Mouse (Mus musculus): Measurements from ENCODE around the gene Zmynd19. TPM values are rescaled to one million over a fixed set of nuclear protein-coding genes. Genes with fewer than 3 reads are reported as not detected.

Gene Zmynd19
- 19.8 and 24.0 TPM in 2 replicates for polyA plus RNA-seq (2016; fragmentation: Nextera tagmentation; extraction: Ambion mirVana)

DNA sequence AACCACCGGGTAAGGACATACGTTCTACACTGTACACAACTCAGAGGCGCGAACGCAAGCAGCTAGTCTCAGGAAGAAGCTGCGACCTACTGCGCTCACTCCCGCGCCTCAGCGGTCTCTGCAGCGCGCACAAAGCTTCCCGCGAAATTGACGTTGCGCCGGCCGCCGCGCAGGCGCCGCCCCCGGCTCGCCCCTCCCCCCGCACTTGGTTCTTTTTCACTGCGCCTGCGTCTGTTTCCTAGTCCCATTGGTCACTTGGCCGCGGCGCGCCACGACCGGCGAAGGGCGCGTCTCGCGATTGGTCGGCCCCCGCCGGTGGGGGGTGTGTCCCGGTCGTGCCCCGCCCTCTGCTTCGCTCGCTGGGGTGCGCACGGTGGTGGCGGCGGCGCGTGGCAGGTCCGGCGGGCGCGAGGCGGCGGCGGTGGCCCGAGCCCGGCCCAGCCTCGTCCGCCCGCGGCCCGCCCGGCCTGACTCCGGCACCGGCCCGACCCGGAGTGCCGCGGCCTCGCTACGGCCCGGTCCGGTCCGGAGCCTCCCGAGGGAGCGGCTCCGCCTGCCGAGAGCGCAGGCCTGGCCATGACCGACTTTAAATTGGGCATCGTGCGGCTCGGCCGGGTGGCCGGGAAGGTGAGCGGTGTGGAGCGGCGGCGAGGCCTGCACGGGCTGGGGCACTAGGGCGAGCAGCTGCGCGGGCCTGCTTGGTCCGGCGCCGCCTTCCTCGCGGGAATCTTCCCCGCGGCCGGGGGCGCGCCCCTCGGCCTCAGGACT is at the start of gene Zmynd19:
Zmynd19 (plus strand) TSS at position 372 of the 768 bp plus-strand sequence.
- H3K27me3 ChIP-seq (replicated peaks) = no peaks in the 10 kb centered on the region
- peak within 1 kb of the TSS; percentile 99 for H3K4me2 ChIP-seq
- peaks cover 49% of the 10 kb centered on the region for H3K4me1 ChIP-seq
- no peaks in the 10 kb centered on the region for H3K9me3 ChIP-seq (replicated peaks)
- peak; percentile 95 for ATAC-seq
- under 1% methylated on average over 104 of the region's 108 CpGs for WGBS (ENCODE audit: insufficient replicate concordance)
- H3K4me3 ChIP-seq = peak within 1 kb of the TSS; percentile 95
- H3K27ac ChIP-seq = peak within 1 kb of the TSS; percentile 85
- H3K9ac ChIP-seq = peak within 1 kb of the TSS; percentile 89
- peaks cover 33% of the 10 kb centered on the region for H3K36me3 ChIP-seq

DNA sequence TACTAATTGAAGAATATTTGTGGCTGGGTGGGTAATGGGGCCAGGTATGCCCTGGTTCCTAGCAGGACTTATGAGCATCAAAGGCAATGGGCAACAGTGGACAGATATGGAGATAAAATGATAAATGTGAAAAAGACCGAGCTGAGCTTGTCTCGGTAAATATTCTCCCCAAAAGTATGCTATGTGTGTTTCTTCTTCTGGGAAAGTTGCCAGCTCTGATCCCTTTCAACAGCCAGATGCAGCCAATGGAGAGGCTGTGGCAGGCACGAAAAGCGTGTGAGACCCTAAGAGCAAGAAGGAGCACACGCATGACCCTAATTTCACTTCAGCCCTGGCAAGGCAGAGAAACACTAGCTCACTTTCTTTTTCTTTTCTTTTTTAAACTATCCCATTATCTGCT is 48.5 kb upstream of the Zmynd19 start:
- Histone ChIP-seq H3K4me3 (no peak overlapping the region), H3K4me1 (peaks cover 41% of the 10 kb centered on the region), H3K36me3 (peaks cover 13% of the 10 kb centered on the region), H3K27me3 (replicated peaks) (no peaks in the 10 kb centered on the region), H3K9me3 (replicated peaks) (no peaks in the 10 kb centered on the region), H3K27ac (no peak overlapping the region), H3K4me2 (no peak overlapping the region), H3K9ac (no peak overlapping the region)
- no peak for ATAC-seq
- WGBS (ENCODE audit: insufficient replicate concordance) = 72% methylated on average over 5 of the region's 5 CpGs

DNA sequence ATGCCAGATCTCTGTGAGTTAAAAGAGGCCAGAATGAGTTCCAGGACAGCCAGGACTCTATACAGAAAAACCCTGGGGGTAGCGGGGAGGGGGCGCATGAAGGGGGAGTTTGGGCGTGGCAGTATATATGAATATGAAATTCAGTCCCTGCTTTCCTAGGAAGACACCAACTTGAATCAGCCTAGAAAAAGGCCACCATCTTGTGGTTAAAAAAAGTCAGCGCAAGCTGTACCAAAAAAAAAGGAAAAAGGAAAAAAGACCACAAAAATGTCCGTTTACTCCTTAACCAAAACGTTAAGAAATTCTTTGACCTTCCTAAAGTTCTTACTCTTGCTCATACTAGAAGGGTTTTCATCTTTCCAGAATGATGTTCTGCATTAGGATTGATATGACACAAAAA is 46.6 kb upstream of the Zmynd19 start:
- Histone ChIP-seq H3K4me2 (no peak overlapping the region), H3K36me3 (peaks cover 8% of the 10 kb centered on the region), H3K9ac (no peak overlapping the region), H3K27me3 (replicated peaks) (no peaks in the 10 kb centered on the region), H3K4me1 (peaks cover 51% of the 10 kb centered on the region), H3K4me3 (no peak overlapping the region), H3K9me3 (replicated peaks) (no peaks in the 10 kb centered on the region), H3K27ac (no peak overlapping the region)
- no peak for ATAC-seq
- 71% methylated on average over 6 of the region's 6 CpGs for WGBS (ENCODE audit: insufficient replicate concordance)

DNA sequence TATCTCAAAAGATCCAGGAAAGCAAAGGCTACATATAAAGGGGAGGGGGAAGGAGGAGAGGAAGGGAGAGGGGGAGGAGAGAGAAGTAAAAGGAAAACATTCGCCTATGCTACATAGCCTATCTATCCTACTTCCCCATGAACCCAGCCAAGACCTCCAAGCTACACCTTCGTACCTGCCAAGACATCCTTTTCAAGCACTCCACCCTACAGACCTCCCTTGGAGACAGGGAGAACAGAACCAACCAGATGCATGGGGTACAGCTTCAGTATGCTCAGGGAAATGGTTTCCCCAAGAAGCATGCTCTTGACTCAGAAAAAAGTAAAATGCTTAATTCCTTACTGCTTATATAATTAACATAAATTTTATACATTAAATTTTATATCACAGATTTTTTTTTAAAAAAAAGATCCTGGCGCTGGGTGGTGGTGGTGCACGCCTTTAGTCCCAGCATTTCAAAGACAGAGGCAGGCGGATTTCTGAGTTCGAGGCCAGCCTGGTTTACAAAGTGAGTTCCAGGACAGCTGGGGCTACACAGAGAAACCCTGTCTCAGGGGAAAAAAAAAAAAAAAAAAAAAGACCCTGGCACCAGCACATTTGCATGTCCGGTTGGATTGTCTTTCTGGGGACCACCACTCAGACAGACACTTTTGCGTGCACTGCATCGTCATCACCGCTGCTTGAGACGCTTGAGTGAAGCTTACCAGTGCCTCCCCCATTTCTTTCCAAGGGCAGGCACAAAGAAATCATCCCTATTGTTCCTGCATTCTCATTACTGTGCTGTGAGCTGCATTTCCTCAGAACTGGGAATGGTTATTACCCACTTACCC is 44.6 kb upstream of the Zmynd19 start:
- 82% methylated on average over 11 of the region's 11 CpGs for WGBS (ENCODE audit: insufficient replicate concordance)
- Histone ChIP-seq H3K4me1 (peaks cover 51% of the 10 kb centered on the region), H3K36me3 (no peaks in the 10 kb centered on the region), H3K27me3 (replicated peaks) (no peaks in the 10 kb centered on the region), H3K27ac (no peak overlapping the region), H3K9ac (no peak overlapping the region), H3K9me3 (replicated peaks) (no peaks in the 10 kb centered on the region), H3K4me2 (no peak overlapping the region), H3K4me3 (no peak overlapping the region)
- no peak for ATAC-seq

DNA sequence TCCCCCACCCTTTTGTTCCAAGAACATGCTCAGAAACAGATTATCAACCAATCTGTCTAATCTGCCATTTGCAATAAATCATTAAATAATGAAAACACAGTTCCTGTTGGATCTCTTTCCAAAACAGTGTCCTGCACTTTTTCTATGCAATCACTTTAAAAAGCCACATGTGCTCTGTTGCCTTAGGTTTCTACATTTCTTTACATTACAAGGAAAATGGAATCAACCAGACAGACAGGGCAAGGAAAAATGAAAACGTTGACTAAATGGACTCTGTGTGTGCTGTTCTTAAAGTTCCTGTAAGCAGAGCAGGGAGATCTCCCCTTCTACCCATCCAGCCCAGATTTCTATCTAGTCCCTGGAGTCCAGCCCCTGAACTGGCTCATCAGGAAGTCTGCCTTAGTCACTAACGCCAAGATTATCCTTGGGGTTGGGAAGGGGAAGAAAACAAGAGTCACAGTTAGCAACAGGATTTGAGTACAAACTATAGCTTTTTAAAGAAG is 43.9 kb upstream of the Zmynd19 start:
- ATAC-seq = no peak
- Histone ChIP-seq H3K4me2 (no peak overlapping the region), H3K9ac (no peak overlapping the region), H3K27me3 (replicated peaks) (no peaks in the 10 kb centered on the region), H3K27ac (no peak overlapping the region; the same call in 1 of the 2 replicates), H3K9me3 (replicated peaks) (no peaks in the 10 kb centered on the region), H3K4me3 (no peak overlapping the region), H3K36me3 (no peaks in the 10 kb centered on the region), H3K4me1 (peaks cover 46% of the 10 kb centered on the region)
- WGBS (ENCODE audit: insufficient replicate concordance) = 19% methylated on average over 2 of the region's 2 CpGs

DNA sequence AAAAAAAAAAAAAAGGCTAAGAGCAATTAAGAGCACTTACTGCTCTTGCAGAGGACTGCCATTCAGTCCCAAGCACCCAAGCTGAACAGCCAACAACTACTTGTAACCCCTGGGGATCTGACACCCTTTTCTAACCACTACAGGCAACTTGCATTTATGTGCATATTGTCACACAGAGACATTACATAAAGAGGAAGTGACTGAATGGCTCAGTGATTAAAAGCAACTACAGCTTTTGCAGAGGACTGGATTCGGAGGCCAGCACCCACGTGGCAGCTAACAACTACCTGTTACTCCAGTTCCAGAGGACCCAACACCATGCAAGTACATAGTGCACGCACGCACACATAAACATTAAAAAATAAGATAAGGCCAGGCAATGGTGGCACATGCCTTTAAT is 39.1 kb upstream of the Zmynd19 start:
- Histone ChIP-seq H3K36me3 (peaks cover 8% of the 10 kb centered on the region), H3K27ac (no peak overlapping the region), H3K9me3 (replicated peaks) (no peaks in the 10 kb centered on the region), H3K27me3 (replicated peaks) (no peaks in the 10 kb centered on the region), H3K4me3 (no peak overlapping the region), H3K9ac (no peak overlapping the region), H3K4me1 (peaks cover 15% of the 10 kb centered on the region), H3K4me2 (no peak overlapping the region)
- WGBS (ENCODE audit: insufficient replicate concordance) = 62% methylated on average over 4 of the region's 4 CpGs
- no peak for ATAC-seq

DNA sequence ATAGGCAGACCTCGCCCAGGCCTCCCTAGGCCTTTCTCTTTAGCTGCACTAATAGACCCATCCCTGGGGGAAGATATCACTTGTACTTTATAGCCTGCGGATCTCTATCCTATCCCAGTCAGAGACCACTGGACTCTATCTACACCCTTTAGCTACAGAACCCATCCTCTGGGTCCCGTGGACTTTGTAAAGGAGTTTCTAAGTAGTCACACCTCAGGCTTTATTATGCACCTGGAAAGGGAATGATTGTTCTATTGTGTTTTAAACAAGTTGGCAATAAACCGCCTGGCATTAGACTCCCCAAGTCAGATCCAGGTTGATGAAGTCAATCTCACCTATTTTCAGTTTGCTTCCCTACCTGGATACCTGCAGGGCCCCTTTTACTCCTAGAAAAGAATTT is 37.4 kb upstream of the Zmynd19 start:
- Histone ChIP-seq H3K4me1 (peaks cover 2% of the 10 kb centered on the region), H3K4me3 (no peak overlapping the region), H3K9me3 (replicated peaks) (no peaks in the 10 kb centered on the region), H3K27me3 (replicated peaks) (no peaks in the 10 kb centered on the region), H3K4me2 (no peak overlapping the region), H3K36me3 (peaks cover 8% of the 10 kb centered on the region), H3K27ac (no peak overlapping the region), H3K9ac (no peak overlapping the region)
- ATAC-seq = no peak
- WGBS (ENCODE audit: insufficient replicate concordance) = 82% methylated on average over 4 of the region's 4 CpGs

DNA sequence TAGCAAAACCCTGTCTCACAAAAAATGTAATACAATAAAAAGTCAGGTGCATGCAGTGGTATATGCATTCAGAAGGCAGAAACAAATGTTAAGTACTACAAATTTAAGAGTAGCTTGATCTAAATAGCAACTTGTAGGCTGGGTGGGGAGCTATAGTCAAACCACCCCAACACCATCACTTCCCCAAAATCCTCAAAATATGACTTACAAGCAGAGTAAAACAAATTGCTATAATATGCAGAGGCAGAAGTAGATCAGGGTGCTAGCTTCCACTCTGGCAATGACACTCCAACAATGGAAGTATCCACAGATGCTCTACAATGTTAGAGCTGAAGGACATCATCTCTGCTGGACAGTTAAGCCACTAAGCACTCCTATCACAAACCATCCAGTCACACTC is 37.0 kb upstream of the Zmynd19 start:
- H3K4me3 ChIP-seq = no peak overlapping the region
- ATAC-seq = no peak
- H3K9me3 ChIP-seq (replicated peaks) = no peaks in the 10 kb centered on the region
- H3K27me3 ChIP-seq (replicated peaks) = no peaks in the 10 kb centered on the region
- H3K4me2 ChIP-seq = no peak overlapping the region
- peaks cover 8% of the 10 kb centered on the region for H3K36me3 ChIP-seq
- no peak overlapping the region for H3K27ac ChIP-seq
- H3K9ac ChIP-seq = no peak overlapping the region
- H3K4me1 ChIP-seq = peaks cover 6% of the 10 kb centered on the region

DNA sequence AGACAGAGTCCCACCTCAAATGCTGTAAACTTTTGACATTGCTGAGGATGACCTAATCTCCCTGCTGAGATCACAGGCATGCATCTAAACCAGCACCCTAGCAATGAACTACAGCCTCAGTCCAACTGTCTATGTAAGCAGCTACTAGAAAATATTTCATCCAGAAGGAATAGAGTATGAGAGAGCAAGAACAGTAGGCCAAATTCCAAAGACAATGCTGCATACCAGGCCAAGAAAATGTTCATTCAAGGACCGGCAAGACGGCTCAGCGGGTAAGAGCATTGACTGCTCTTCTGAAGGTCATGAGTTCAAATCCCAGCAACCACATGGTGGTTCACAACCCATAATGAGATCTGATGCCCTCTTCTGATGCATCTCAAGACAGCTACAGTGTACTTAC is 34.8 kb upstream of the Zmynd19 start:
- WGBS (ENCODE audit: insufficient replicate concordance) = 90% methylated on average over 3 of the region's 3 CpGs
- H3K9me3 ChIP-seq (replicated peaks) = no peaks in the 10 kb centered on the region
- no peak for ATAC-seq

DNA sequence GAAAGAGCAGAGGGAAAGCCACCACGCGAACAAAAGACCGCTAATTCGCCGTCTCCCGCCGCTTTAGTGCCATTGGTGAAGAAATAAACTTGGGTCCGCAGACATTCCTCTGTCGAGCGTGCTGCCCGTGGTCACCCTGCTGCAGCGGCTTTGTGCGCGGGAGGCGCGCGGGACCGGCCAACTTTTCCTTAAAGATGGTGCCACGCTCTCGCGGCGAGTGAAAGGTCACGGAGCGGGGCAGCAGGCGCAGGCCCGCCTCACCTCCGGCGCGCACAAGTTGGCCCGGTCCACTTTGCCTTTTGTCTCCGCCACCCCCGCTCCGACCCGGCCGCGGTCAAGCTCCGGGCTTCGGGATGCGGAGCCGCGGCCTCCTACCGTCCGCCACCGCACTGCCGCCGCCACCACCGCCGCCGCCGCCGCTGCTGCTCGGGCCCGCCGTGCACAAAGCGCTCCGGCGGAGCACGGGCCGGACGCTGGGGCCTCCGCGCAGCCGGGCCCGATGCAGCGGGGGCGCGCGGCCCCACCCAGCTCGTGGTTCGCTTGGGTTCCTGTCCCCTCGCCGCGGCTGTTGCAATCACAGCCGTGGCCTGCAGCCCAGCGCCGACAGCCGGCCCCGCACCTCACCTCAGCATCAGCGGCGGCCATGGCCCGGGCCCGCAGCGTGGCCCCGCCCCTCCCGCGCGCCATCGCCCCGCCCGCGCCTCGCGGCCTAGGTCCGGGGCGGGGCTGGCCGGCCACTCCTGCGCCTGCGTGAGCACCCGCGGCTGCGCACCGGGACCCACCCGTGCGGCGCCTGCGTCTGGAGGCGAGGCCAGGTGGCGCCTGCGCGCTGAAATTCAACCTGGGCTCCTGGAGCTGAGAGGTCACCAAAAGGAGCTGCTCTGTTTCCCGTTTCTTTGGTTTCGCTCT is 30.4 kb upstream of the Zmynd19 start, which contains the start of gene Ehmt1:
Ehmt1 (minus strand) TSS at position 685 of the 909 bp plus-strand sequence.
- no peaks in the 10 kb centered on the region for H3K36me3 ChIP-seq
- peak within 1 kb of the TSS; percentile 97 for H3K9ac ChIP-seq
- peak within 1 kb of the TSS; percentile 76 for H3K4me2 ChIP-seq
- no peaks in the 10 kb centered on the region for H3K9me3 ChIP-seq (replicated peaks)
- H3K27me3 ChIP-seq (replicated peaks) = no peaks in the 10 kb centered on the region
- peak within 1 kb of the TSS; percentile 89 for H3K27ac ChIP-seq
- ATAC-seq = peak; percentile 98
- peaks cover 22% of the 10 kb centered on the region for H3K4me1 ChIP-seq
- 0% methylated on average over 87 of the region's 112 CpGs for WGBS (ENCODE audit: insufficient replicate concordance)
- peak within 1 kb of the TSS; percentile 99 for H3K4me3 ChIP-seq

More for the DNA sequence above, 34.8 kb upstream of the Zmynd19 start:
- H3K4me2 ChIP-seq = no peak overlapping the region
- H3K4me1 ChIP-seq = peaks cover 15% of the 10 kb centered on the region
- no peaks in the 10 kb centered on the region for H3K27me3 ChIP-seq (replicated peaks)
- peaks cover 8% of the 10 kb centered on the region for H3K36me3 ChIP-seq
- no peak overlapping the region for H3K9ac ChIP-seq
- H3K27ac ChIP-seq = no peak overlapping the region
- H3K4me3 ChIP-seq = no peak overlapping the region

DNA sequence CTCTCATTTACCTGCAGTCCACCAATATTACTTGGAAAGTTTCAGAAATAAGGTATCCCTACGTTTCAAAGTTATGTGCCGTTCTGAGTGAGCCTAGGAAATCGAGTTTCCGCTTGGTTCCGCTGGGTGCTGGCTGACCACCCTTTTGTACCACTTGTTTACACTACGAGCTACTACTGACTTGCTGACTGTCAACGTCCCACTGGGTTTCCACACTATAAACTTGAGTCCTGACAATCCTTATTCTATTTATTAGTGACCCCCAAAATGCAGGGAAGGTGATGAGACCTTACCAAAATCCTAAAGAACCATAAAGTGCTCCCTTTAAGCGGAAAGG is 29.8 kb upstream of the Zmynd19 start:
- Histone ChIP-seq H3K27ac (peak overlapping the region; percentile 83), H3K27me3 (replicated peaks) (no peaks in the 10 kb centered on the region), H3K36me3 (no peaks in the 10 kb centered on the region), H3K4me3 (peak overlapping the region; percentile 99), H3K4me1 (peaks cover 22% of the 10 kb centered on the region), H3K9me3 (replicated peaks) (no peaks in the 10 kb centered on the region), H3K4me2 (peak overlapping the region; percentile 76), H3K9ac (peak overlapping the region; percentile 97)
- ATAC-seq = peak; percentile 63
- 10% methylated on average over 8 of the region's 8 CpGs for WGBS (ENCODE audit: insufficient replicate concordance)

Measured in liver, embryonic 12.5 days (tissue).